Mouse (Mus musculus) limb, embryonic 15.5 days (tissue): ENCODE results near the gene Siah1b. TPM values are rescaled to one million over a fixed set of nuclear protein-coding genes. Genes with fewer than 3 reads are reported as not detected.

Experiments used
- ATAC-seq: fragments of 200-750 bp; cut with Nextera tagmentation; 2 replicates; pipeline ENCODE4 v1.8.0; 2017; ENCODE audit warnings: low read depth, moderate TSS enrichment; ENCODE audit not compliant: insufficient number of reproducible peaks, low FRiP score, low TSS enrichment
- H3K27ac ChIP-seq: fragments of 300-500 bp; sonication (generic); 2 replicates; pipeline ENCODE4 v1.5.1; 2015; ENCODE audit warnings: moderate library complexity, mild to moderate bottlenecking, inconsistent platforms
- H3K27me3 ChIP-seq: fragments of 300-500 bp; sonication (generic); 2 replicates; pipeline ENCODE4 v1.6.1; 2015; ENCODE audit warnings: inconsistent platforms
- H3K36me3 ChIP-seq: fragments of 300-500 bp; sonication (generic); 2 replicates; pipeline ENCODE4 v1.6.1; 2015; ENCODE audit warnings: inconsistent platforms
- H3K4me1 ChIP-seq: fragments of 300-500 bp; sonication (generic); 2 replicates; pipeline ENCODE4 v1.6.1; 2015; ENCODE audit warnings: inconsistent platforms
- H3K4me2 ChIP-seq: fragments of 300-500 bp; sonication (generic); 2 replicates; pipeline ENCODE4 v1.6.1; 2015; ENCODE audit warnings: mild to moderate bottlenecking, inconsistent platforms
- H3K4me3 ChIP-seq: fragments of 300-500 bp; sonication (generic); 2 replicates; pipeline ENCODE4 v1.5.1; 2015; ENCODE audit warnings: mild to moderate bottlenecking, inconsistent platforms
- H3K9ac ChIP-seq: fragments of 300-500 bp; sonication (generic); 2 replicates; pipeline ENCODE4 v1.6.1; 2015; ENCODE audit warnings: inconsistent platforms
- H3K9me3 ChIP-seq: fragments of 300-500 bp; sonication (generic); 2 replicates; pipeline ENCODE4 v1.6.1; 2016; ENCODE audit warnings: inconsistent platforms
- WGBS: fragments of 180-500 bp; shearing (Covaris S2); methylation state at CpG from one replicate; pipeline ENCODE4 v1.1.7; 2015; 5-methylcytosine and 5-hydroxymethylcytosine counted together
- polyA plus RNA-seq: library from polyadenylated mRNA; unstranded; fragments of >200 nt; fragmentation: Nextera tagmentation; extraction: Ambion mirVana; gene quantifications from 2 replicates; pipeline ENCODE4 v1.2.1, GENCODE M21; 2015

The Siah1b gene
- polyA plus RNA-seq, 1 experiment from 2014 or later: 21.1 TPM

GRCm38 (mm10) chrX:164082030-164082429, 5.7 kb upstream of the Siah1b start:
- no peak overlapping the region for H3K4me3 ChIP-seq
- no peaks in the 10 kb centered on the region; the same call in 1 of the 2 replicates for H3K27me3 ChIP-seq
- ATAC-seq: no peak
- H3K9me3 ChIP-seq: no peaks in the 10 kb centered on the region
- no peaks in the 10 kb centered on the region for H3K36me3 ChIP-seq
- no peak overlapping the region for H3K9ac ChIP-seq
- WGBS: 94% methylated on average over 9 of the region's 9 CpGs
- no peak overlapping the region for H3K4me2 ChIP-seq
- H3K4me1 ChIP-seq: no peaks in the 10 kb centered on the region
- H3K27ac ChIP-seq: no peak overlapping the region

- no peak overlapping the region for H3K4me3 ChIP-seq
- H3K36me3 ChIP-seq: no peaks in the 10 kb centered on the region; the same call in 1 of the 2 replicates
- no peak overlapping the region for H3K9ac ChIP-seq
- no peaks in the 10 kb centered on the region for H3K27me3 ChIP-seq
- no peak overlapping the region for H3K4me2 ChIP-seq
- H3K9me3 ChIP-seq: no peaks in the 10 kb centered on the region
- ATAC-seq: no peak
- H3K27ac ChIP-seq: no peak overlapping the region
- 79% methylated on average over 4 of the region's 4 CpGs for WGBS
- H3K4me1 ChIP-seq: no peaks in the 10 kb centered on the region
Measured at GRCm38 (mm10) chrX:164068968-164069367, 7.3 kb downstream of the Siah1b start.

- H3K27ac ChIP-seq: no peak overlapping the region
- H3K27me3 ChIP-seq: no peaks in the 10 kb centered on the region
- H3K9ac ChIP-seq: no peak overlapping the region
- no peaks in the 10 kb centered on the region for H3K4me1 ChIP-seq
- H3K4me2 ChIP-seq: no peak overlapping the region
- H3K36me3 ChIP-seq: no peaks in the 10 kb centered on the region
- no peak overlapping the region for H3K4me3 ChIP-seq
- H3K9me3 ChIP-seq: no peaks in the 10 kb centered on the region
- 23% methylated on average over 2 of the region's 2 CpGs for WGBS
- ATAC-seq: no peak
Measured at GRCm38 (mm10) chrX:164066185-164066584, 10.1 kb downstream of the Siah1b start.

- Histone ChIP-seq H3K27ac (no peak overlapping the region), H3K4me2 (no peak overlapping the region), H3K4me1 (no peaks in the 10 kb centered on the region), H3K4me3 (no peak overlapping the region), H3K27me3 (peaks cover under 1% of the 10 kb centered on the region; the same call in 1 of the 2 replicates), H3K9me3 (no peaks in the 10 kb centered on the region), H3K36me3 (no peaks in the 10 kb centered on the region), H3K9ac (no peak overlapping the region)
- no peak for ATAC-seq
- WGBS: 71% methylated on average over 4 of the region's 4 CpGs
Measured at GRCm38 (mm10) chrX:164059070-164059469, 17.2 kb downstream of the Siah1b start.

- no peak for ATAC-seq
- Histone ChIP-seq H3K4me1 (no peaks in the 10 kb centered on the region), H3K4me2 (no peak overlapping the region), H3K27ac (no peak overlapping the region), H3K36me3 (no peaks in the 10 kb centered on the region), H3K27me3 (peaks cover 3% of the 10 kb centered on the region; the same call in 1 of the 2 replicates), H3K4me3 (no peak overlapping the region), H3K9me3 (no peaks in the 10 kb centered on the region), H3K9ac (no peak overlapping the region)
- 82% methylated on average over 3 of the region's 3 CpGs for WGBS
Measured at GRCm38 (mm10) chrX:164058523-164058922, 17.8 kb downstream of the Siah1b start.

- no peaks in the 10 kb centered on the region for H3K36me3 ChIP-seq
- no peak overlapping the region for H3K4me2 ChIP-seq
- H3K27ac ChIP-seq: no peak overlapping the region
- H3K27me3 ChIP-seq: peaks cover 3% of the 10 kb centered on the region; the same call in 1 of the 2 replicates
- H3K9me3 ChIP-seq: no peaks in the 10 kb centered on the region
- H3K9ac ChIP-seq: no peak overlapping the region
- no peaks in the 10 kb centered on the region for H3K4me1 ChIP-seq
- ATAC-seq: no peak
- no peak overlapping the region for H3K4me3 ChIP-seq
- WGBS: 87% methylated on average over 4 of the region's 4 CpGs
Measured at GRCm38 (mm10) chrX:164055726-164056125, 20.6 kb downstream of the Siah1b start.

- H3K4me2 ChIP-seq: no peak overlapping the region
- H3K4me1 ChIP-seq: no peaks in the 10 kb centered on the region
- no peak overlapping the region for H3K9ac ChIP-seq
- H3K27ac ChIP-seq: no peak overlapping the region
- no peak for ATAC-seq
- H3K36me3 ChIP-seq: no peaks in the 10 kb centered on the region
- H3K4me3 ChIP-seq: no peak overlapping the region
- WGBS: 68% methylated on average over 2 of the region's 2 CpGs
- H3K9me3 ChIP-seq: no peaks in the 10 kb centered on the region
- H3K27me3 ChIP-seq: no peaks in the 10 kb centered on the region
Measured at GRCm38 (mm10) chrX:164046736-164047135, 29.6 kb downstream of the Siah1b start.

- H3K9ac ChIP-seq: no peak overlapping the region
- no peaks in the 10 kb centered on the region for H3K4me1 ChIP-seq
- no peak overlapping the region for H3K4me3 ChIP-seq
- H3K36me3 ChIP-seq: no peaks in the 10 kb centered on the region
- no peaks in the 10 kb centered on the region for H3K9me3 ChIP-seq
- H3K27me3 ChIP-seq: peaks cover 3% of the 10 kb centered on the region; the same call in 1 of the 2 replicates
- no peak overlapping the region for H3K27ac ChIP-seq
- 60% methylated on average over 13 of the region's 13 CpGs for WGBS
- no peak for ATAC-seq
- H3K4me2 ChIP-seq: no peak overlapping the region
Measured at GRCm38 (mm10) chrX:164042069-164042468, 34.2 kb downstream of the Siah1b start.

GRCm38 (mm10) chrX:164038882-164039281, 37.4 kb downstream of the Siah1b start:
- Histone ChIP-seq H3K4me1 (no peaks in the 10 kb centered on the region), H3K36me3 (no peaks in the 10 kb centered on the region), H3K4me3 (no peak overlapping the region), H3K9me3 (no peaks in the 10 kb centered on the region), H3K27ac (no peak overlapping the region), H3K9ac (no peak overlapping the region), H3K4me2 (no peak overlapping the region), H3K27me3 (peaks cover 3% of the 10 kb centered on the region; the same call in 1 of the 2 replicates)
- WGBS: 47% methylated on average over 2 of the region's 2 CpGs
- no peak for ATAC-seq

GRCm38 (mm10) chrX:164035931-164036330, 40.4 kb downstream of the Siah1b start:
- no peaks in the 10 kb centered on the region for H3K36me3 ChIP-seq
- no peak overlapping the region for H3K27ac ChIP-seq
- no peaks in the 10 kb centered on the region for H3K4me1 ChIP-seq
- ATAC-seq: no peak
- no peak overlapping the region for H3K4me2 ChIP-seq
- no peak overlapping the region for H3K9ac ChIP-seq
- H3K27me3 ChIP-seq: peaks cover 3% of the 10 kb centered on the region; the same call in 1 of the 2 replicates
- WGBS: 88% methylated on average over 7 of the region's 7 CpGs
- no peak overlapping the region for H3K4me3 ChIP-seq
- H3K9me3 ChIP-seq: no peaks in the 10 kb centered on the region

- no peaks in the 10 kb centered on the region for H3K9me3 ChIP-seq
- H3K27ac ChIP-seq: no peak overlapping the region
- H3K36me3 ChIP-seq: no peaks in the 10 kb centered on the region
- no peak for ATAC-seq
- H3K4me2 ChIP-seq: no peak overlapping the region
- no peaks in the 10 kb centered on the region for H3K4me1 ChIP-seq
- 81% methylated on average over 2 of the region's 2 CpGs for WGBS
- no peak overlapping the region for H3K4me3 ChIP-seq
- H3K9ac ChIP-seq: no peak overlapping the region
- H3K27me3 ChIP-seq: peaks cover 3% of the 10 kb centered on the region; the same call in 1 of the 2 replicates
Measured at GRCm38 (mm10) chrX:164035401-164035800, 40.9 kb downstream of the Siah1b start.

- no peaks in the 10 kb centered on the region for H3K9me3 ChIP-seq
- H3K4me1 ChIP-seq: no peaks in the 10 kb centered on the region
- H3K27me3 ChIP-seq: no peaks in the 10 kb centered on the region
- no peak overlapping the region for H3K4me3 ChIP-seq
- no peak overlapping the region for H3K27ac ChIP-seq
- ATAC-seq: no peak
- WGBS: 83% methylated on average over 7 of the region's 7 CpGs
- H3K4me2 ChIP-seq: no peak overlapping the region
- H3K36me3 ChIP-seq: no peaks in the 10 kb centered on the region
- H3K9ac ChIP-seq: no peak overlapping the region
Measured at GRCm38 (mm10) chrX:164032526-164032925, 43.8 kb downstream of the Siah1b start.
